Mouse (Mus musculus) midbrain, embryonic 11.5 days (tissue): ENCODE measurements at regions not wholly inside any gene's neighbourhood (a gene's known extent, or its start where the extent isn't known, plus 50 kb on each side); places are given as distances from the start of the nearest gene placed in this dataset.
A peak's percentile ranks its signal among the peaks of the same experiment; 100 is the strongest.

Source experiments
- ATAC-seq: fragments of 200-750 bp; cut with Nextera tagmentation; 2 replicates; pipeline ENCODE4 v1.8.0; 2017; ENCODE audit warnings: moderate TSS enrichment, moderate library complexity; ENCODE audit not compliant: low FRiP score
- DNase-seq: peaks from one replicate; pipeline ENCODE4 v3.0.0; 2015; ENCODE audit warnings: low spot score; ENCODE audit errors: missing footprints
- H3K27ac ChIP-seq: fragments of 300-500 bp; sonication (generic); 2 replicates; pipeline ENCODE4 v1.5.1; 2014; ENCODE audit warnings: low read depth, low read length
- H3K27me3 ChIP-seq: fragments of 300-500 bp; sonication (generic); 2 replicates; pipeline ENCODE4 v1.6.1; 2014; ENCODE audit warnings: mild to moderate bottlenecking, low read length, moderate library complexity, mixed read lengths; ENCODE audit not compliant: control insufficient read depth, insufficient read depth
- H3K36me3 ChIP-seq: fragments of 300-500 bp; sonication (generic); 2 replicates; pipeline ENCODE4 v1.6.1; 2014; ENCODE audit warnings: mild to moderate bottlenecking, low read length, moderate library complexity, mixed read lengths; ENCODE audit not compliant: control insufficient read depth, insufficient read depth
- H3K4me1 ChIP-seq: fragments of 300-500 bp; sonication (generic); 2 replicates; pipeline ENCODE4 v1.6.1; 2014; ENCODE audit warnings: low read length; ENCODE audit not compliant: control insufficient read depth, insufficient read depth
- H3K4me2 ChIP-seq: fragments of 300-500 bp; sonication (generic); 2 replicates; pipeline ENCODE4 v1.6.1; 2014; ENCODE audit warnings: mild to moderate bottlenecking, moderate library complexity
- H3K4me3 ChIP-seq: fragments of 300-500 bp; sonication (generic); 2 replicates; pipeline ENCODE4 v1.5.1; 2014; ENCODE audit warnings: low read depth, low read length
- H3K9ac ChIP-seq: fragments of 300-500 bp; sonication (generic); 2 replicates; pipeline ENCODE4 v1.6.1; 2014; ENCODE audit warnings: low read length
- H3K9me3 ChIP-seq: fragments of 300-500 bp; sonication (generic); 2 replicates; pipeline ENCODE4 v1.6.1; 2016; ENCODE audit warnings: low read length; ENCODE audit not compliant: control insufficient read depth
- WGBS: fragments of 180-500 bp; shearing (Covaris S2); extraction: QIAGEN DNeasy Blood & Tissue Kit; methylation state at CpG from one replicate; pipeline ENCODE4 v1.1.7; 2014; 5-methylcytosine and 5-hydroxymethylcytosine counted together

GRCm38 (mm10) chr19:49115484-49115883, 909.7 kb downstream of the Sorcs3 start:
- no peak for ATAC-seq
- no peak overlapping the region for H3K4me3 ChIP-seq
- 37% methylated on average over 1 of the region's 1 CpGs for WGBS
- H3K4me2 ChIP-seq = no peak overlapping the region
- H3K4me1 ChIP-seq = no peaks in the 10 kb centered on the region
- no peak overlapping the region for H3K27ac ChIP-seq
- no peak overlapping the region for H3K9ac ChIP-seq
- no peaks in the 10 kb centered on the region for H3K27me3 ChIP-seq
- no peaks in the 10 kb centered on the region for H3K9me3 ChIP-seq
- DNase-seq = no peak
- no peaks in the 10 kb centered on the region for H3K36me3 ChIP-seq

- Histone ChIP-seq H3K9ac (no peak overlapping the region), H3K9me3 (no peaks in the 10 kb centered on the region), H3K4me3 (no peak overlapping the region), H3K36me3 (no peaks in the 10 kb centered on the region), H3K4me2 (no peak overlapping the region), H3K4me1 (peaks cover 7% of the 10 kb centered on the region), H3K27ac (no peak overlapping the region), H3K27me3 (no peaks in the 10 kb centered on the region)
- DNase-seq (no peak), ATAC-seq (peak; percentile 57; the same call in 1 of the 2 replicates)
- 18% methylated on average over 4 of the region's 4 CpGs for WGBS
These were observed 925.8 kb downstream of the Sorcs3 start for GRCm38 (mm10) chr19:49131664-49132063.

GRCm38 (mm10) chr19:49172078-49172477, 966.3 kb downstream of the Sorcs3 start:
- no peak overlapping the region for H3K9ac ChIP-seq
- WGBS = 90% methylated on average over 2 of the region's 2 CpGs
- H3K36me3 ChIP-seq = no peaks in the 10 kb centered on the region
- H3K27me3 ChIP-seq = no peaks in the 10 kb centered on the region
- ATAC-seq (no peak), DNase-seq (no peak)
- H3K4me3 ChIP-seq = no peak overlapping the region
- H3K9me3 ChIP-seq = no peaks in the 10 kb centered on the region
- H3K27ac ChIP-seq = no peak overlapping the region
- H3K4me1 ChIP-seq = no peaks in the 10 kb centered on the region
- no peak overlapping the region for H3K4me2 ChIP-seq

- H3K36me3 ChIP-seq = no peaks in the 10 kb centered on the region
- WGBS = 82% methylated on average over 3 of the region's 3 CpGs
- H3K4me1 ChIP-seq = no peaks in the 10 kb centered on the region
- no peak overlapping the region for H3K9ac ChIP-seq
- H3K4me3 ChIP-seq = no peak overlapping the region
- ATAC-seq (no peak), DNase-seq (no peak)
- no peak overlapping the region for H3K4me2 ChIP-seq
- no peaks in the 10 kb centered on the region for H3K27me3 ChIP-seq
- H3K9me3 ChIP-seq = no peaks in the 10 kb centered on the region
- H3K27ac ChIP-seq = no peak overlapping the region
These were observed 1002.1 kb downstream of the Sorcs3 start for GRCm38 (mm10) chr19:49207971-49208370.

GRCm38 (mm10) chr19:49242601-49243000, 1036.8 kb downstream of the Sorcs3 start:
- Histone ChIP-seq H3K36me3 (no peaks in the 10 kb centered on the region), H3K9me3 (no peaks in the 10 kb centered on the region), H3K4me2 (no peak overlapping the region), H3K4me1 (0 out of 2 replicates have a peak, but pooled peaks cover 2% of the 10 kb centered on the region), H3K27ac (no peak overlapping the region), H3K4me3 (no peak overlapping the region), H3K9ac (no peak overlapping the region), H3K27me3 (no peaks in the 10 kb centered on the region)
- DNase-seq = no peak
- WGBS = 65% methylated on average over 2 of the region's 2 CpGs
- ATAC-seq = no peak

GRCm38 (mm10) chr19:49245114-49245714, 1039.4 kb downstream of the Sorcs3 start:
- ATAC-seq (peak; percentile 62; the same call in 1 of the 2 replicates), DNase-seq (peak; percentile 82)
- Histone ChIP-seq H3K4me1 (0 out of 2 replicates have a peak, but pooled peaks cover 2% of the 10 kb centered on the region), H3K9ac (no peak overlapping the region), H3K4me3 (no peak overlapping the region), H3K36me3 (no peaks in the 10 kb centered on the region), H3K27me3 (no peaks in the 10 kb centered on the region), H3K27ac (no peak overlapping the region), H3K4me2 (no peak overlapping the region), H3K9me3 (no peaks in the 10 kb centered on the region)
- WGBS = 44% methylated on average over 3 of the region's 3 CpGs

- no peaks in the 10 kb centered on the region for H3K9me3 ChIP-seq
- 85% methylated on average over 1 of the region's 1 CpGs for WGBS
- H3K36me3 ChIP-seq = no peaks in the 10 kb centered on the region
- H3K4me3 ChIP-seq = no peak overlapping the region
- ATAC-seq (no peak), DNase-seq (no peak)
- H3K4me2 ChIP-seq = no peak overlapping the region
- H3K4me1 ChIP-seq = no peaks in the 10 kb centered on the region
- H3K9ac ChIP-seq = no peak overlapping the region
- H3K27ac ChIP-seq = no peak overlapping the region
- H3K27me3 ChIP-seq = no peaks in the 10 kb centered on the region
These were observed 1058.8 kb downstream of the Sorcs3 start for GRCm38 (mm10) chr19:49264616-49265015.

GRCm38 (mm10) chr19:49267864-49268480, 1062.1 kb downstream of the Sorcs3 start:
- 80% methylated on average over 8 of the region's 8 CpGs for WGBS
- Histone ChIP-seq H3K9me3 (no peaks in the 10 kb centered on the region), H3K9ac (no peak overlapping the region), H3K4me2 (no peak overlapping the region), H3K4me1 (no peaks in the 10 kb centered on the region), H3K36me3 (no peaks in the 10 kb centered on the region), H3K27ac (no peak overlapping the region), H3K27me3 (no peaks in the 10 kb centered on the region), H3K4me3 (no peak overlapping the region)
- no peak for ATAC-seq
- DNase-seq = no peak

- no peak for ATAC-seq
- Histone ChIP-seq H3K4me1 (no peaks in the 10 kb centered on the region), H3K9ac (no peak overlapping the region), H3K4me2 (no peak overlapping the region), H3K27me3 (no peaks in the 10 kb centered on the region), H3K27ac (no peak overlapping the region), H3K9me3 (no peaks in the 10 kb centered on the region), H3K4me3 (no peak overlapping the region), H3K36me3 (no peaks in the 10 kb centered on the region)
- DNase-seq = no peak
- 65% methylated on average over 8 of the region's 8 CpGs for WGBS
These were observed 1076.9 kb downstream of the Sorcs3 start for GRCm38 (mm10) chr19:49282626-49283261.
